Mouse (Mus musculus) heart, embryonic 12.5 days (tissue): ENCODE results near the gene Ndufa10. TPM values are rescaled to one million over a fixed set of nuclear protein-coding genes. Genes with fewer than 3 reads are reported as not detected.

Source experiments
- ATAC-seq: fragments of 200-750 bp; cut with Nextera tagmentation; 2 replicates; pipeline ENCODE4 v1.8.0; 2017; ENCODE audit warnings: moderate TSS enrichment, moderate library complexity; ENCODE audit not compliant: insufficient number of reproducible peaks, low FRiP score
- H3K27ac ChIP-seq: fragments of 300-500 bp; sonication (generic); 2 replicates; pipeline ENCODE4 v1.5.1; 2016; ENCODE audit warnings: mild to moderate bottlenecking, moderate library complexity; ENCODE audit not compliant: poor library complexity, severe bottlenecking
- H3K27me3 ChIP-seq: fragments of 300-500 bp; sonication (generic); replicated peaks from 2 replicates; pipeline ENCODE4 v1.6.1; 2016; ENCODE audit warnings: mild to moderate bottlenecking, moderate library complexity
- H3K36me3 ChIP-seq: fragments of 300-500 bp; sonication (generic); 2 replicates; pipeline ENCODE4 v1.6.1; 2016; ENCODE audit warnings: mild to moderate bottlenecking, moderate library complexity
- H3K4me1 ChIP-seq: fragments of 300-500 bp; sonication (generic); replicated peaks from 2 replicates; pipeline ENCODE4 v1.6.1; 2016; ENCODE audit warnings: mild to moderate bottlenecking
- H3K4me2 ChIP-seq: fragments of 300-500 bp; sonication (generic); 2 replicates; pipeline ENCODE4 v1.6.1; 2016; ENCODE audit warnings: mild to moderate bottlenecking, moderate library complexity
- H3K4me3 ChIP-seq: fragments of 300-500 bp; sonication (generic); 2 replicates; pipeline ENCODE4 v1.5.1; 2016; ENCODE audit warnings: mild to moderate bottlenecking
- H3K9ac ChIP-seq: fragments of 300-500 bp; sonication (generic); 2 replicates; pipeline ENCODE4 v1.6.1; 2016; ENCODE audit warnings: mild to moderate bottlenecking, moderate library complexity
- H3K9me3 ChIP-seq: fragments of 300-500 bp; sonication (generic); replicated peaks from 2 replicates; pipeline ENCODE4 v1.6.1; 2016; ENCODE audit warnings: mild to moderate bottlenecking, moderate library complexity
- WGBS: fragments of 180-500 bp; shearing (Covaris S2); methylation state at CpG from one replicate; pipeline ENCODE4 v1.1.7; 2016; 5-methylcytosine and 5-hydroxymethylcytosine counted together
- microRNA-seq: library from miRNA; unstranded; fragments of <30 nt; microRNA quantifications from one replicate; pipeline ENCODE4, GENCODE M21; 2017
- polyA plus RNA-seq: library from polyadenylated mRNA; unstranded; fragments of >200 nt; fragmentation: Nextera tagmentation; extraction: Ambion mirVana; gene quantifications from 2 replicates; pipeline ENCODE4 v1.2.1, GENCODE M21; 2016

Ndufa10 gene
- polyA plus RNA-seq, 1 experiment from 2014 or later = 406 TPM

GRCm38 (mm10) chr1:92430991-92431390, 42.7 kb downstream of the Ndufa10 start:
- ATAC-seq = no peak
- Histone ChIP-seq H3K9ac (no peak overlapping the region), H3K4me3 (no peak overlapping the region), H3K27me3 (no peaks in the 10 kb centered on the region), H3K4me2 (no peak overlapping the region), H3K4me1 (0 out of 2 replicates have a peak, but pooled peaks cover 2% of the 10 kb centered on the region), H3K36me3 (no peaks in the 10 kb centered on the region), H3K9me3 (peaks cover 6% of the 10 kb centered on the region; the same call in 1 of the 2 replicates), H3K27ac (no peak overlapping the region)
- 83% methylated on average over 1 of the region's 1 CpGs for WGBS

- Histone ChIP-seq H3K4me2 (no peak overlapping the region), H3K4me3 (no peak overlapping the region), H3K4me1 (no peaks in the 10 kb centered on the region), H3K27ac (no peak overlapping the region), H3K9me3 (peaks cover 9% of the 10 kb centered on the region; the same call in 1 of the 2 replicates), H3K36me3 (no peaks in the 10 kb centered on the region), H3K27me3 (no peaks in the 10 kb centered on the region; the same call in 1 of the 2 replicates), H3K9ac (no peak overlapping the region)
- no peak for ATAC-seq
- 65% methylated on average over 7 of the region's 7 CpGs for WGBS
Measured at GRCm38 (mm10) chr1:92424714-92425113, 48.9 kb downstream of the Ndufa10 start.

- no peak overlapping the region for H3K4me3 ChIP-seq
- no peak overlapping the region for H3K4me2 ChIP-seq
- WGBS = 78% methylated on average over 5 of the region's 5 CpGs
- ATAC-seq = no peak
- H3K27ac ChIP-seq = no peak overlapping the region
- H3K36me3 ChIP-seq = no peaks in the 10 kb centered on the region
- H3K9ac ChIP-seq = no peak overlapping the region
- no peaks in the 10 kb centered on the region for H3K4me1 ChIP-seq
- no peaks in the 10 kb centered on the region for H3K9me3 ChIP-seq
- no peaks in the 10 kb centered on the region for H3K27me3 ChIP-seq
Measured at GRCm38 (mm10) chr1:92405131-92405530, 68.5 kb downstream of the Ndufa10 start.

- H3K4me3 ChIP-seq = no peak overlapping the region
- no peak overlapping the region for H3K4me2 ChIP-seq
- H3K27me3 ChIP-seq = no peaks in the 10 kb centered on the region
- no peak for ATAC-seq
- H3K27ac ChIP-seq = no peak overlapping the region
- H3K4me1 ChIP-seq = peaks cover 19% of the 10 kb centered on the region
- 84% methylated on average over 2 of the region's 2 CpGs for WGBS
- H3K36me3 ChIP-seq = no peaks in the 10 kb centered on the region
- H3K9ac ChIP-seq = no peak overlapping the region
- H3K9me3 ChIP-seq = no peaks in the 10 kb centered on the region
Measured at GRCm38 (mm10) chr1:92400556-92400955, 73.1 kb downstream of the Ndufa10 start.

- no peak for ATAC-seq
Measured at GRCm38 (mm10) chr1:92398601-92399000, 75.1 kb downstream of the Ndufa10 start.

GRCm38 (mm10) chr1:92397511-92398051, 76.1 kb downstream of the Ndufa10 start:
- H3K4me2 ChIP-seq = no peak overlapping the region
- no peaks in the 10 kb centered on the region for H3K36me3 ChIP-seq
- no peak overlapping the region for H3K4me3 ChIP-seq
- H3K27ac ChIP-seq = no peak overlapping the region
- peaks cover 28% of the 10 kb centered on the region for H3K4me1 ChIP-seq
- H3K9me3 ChIP-seq = no peaks in the 10 kb centered on the region
- ATAC-seq = no peak
- H3K27me3 ChIP-seq = no peaks in the 10 kb centered on the region
- H3K9ac ChIP-seq = no peak overlapping the region
- 38% methylated on average over 12 of the region's 12 CpGs for WGBS

More at GRCm38 (mm10) chr1:92398601-92399000, 75.1 kb downstream of the Ndufa10 start:
- H3K27me3 ChIP-seq = no peaks in the 10 kb centered on the region
- no peaks in the 10 kb centered on the region for H3K36me3 ChIP-seq
- 10% methylated on average over 7 of the region's 7 CpGs for WGBS
- peaks cover 19% of the 10 kb centered on the region for H3K4me1 ChIP-seq
- no peak overlapping the region for H3K27ac ChIP-seq
- H3K4me3 ChIP-seq = no peak overlapping the region
- H3K9me3 ChIP-seq = no peaks in the 10 kb centered on the region
- H3K9ac ChIP-seq = no peak overlapping the region
- H3K4me2 ChIP-seq = no peak overlapping the region

- ATAC-seq = no peak
- 65% methylated on average over 3 of the region's 3 CpGs for WGBS
- no peak overlapping the region for H3K27ac ChIP-seq
Measured at GRCm38 (mm10) chr1:92394279-92394678, 79.4 kb downstream of the Ndufa10 start.

GRCm38 (mm10) chr1:92393166-92393565, 80.5 kb downstream of the Ndufa10 start:
- Histone ChIP-seq H3K27me3 (no peaks in the 10 kb centered on the region), H3K4me2 (no peak overlapping the region), H3K9me3 (no peaks in the 10 kb centered on the region), H3K4me1 (peaks cover 20% of the 10 kb centered on the region), H3K27ac (no peak overlapping the region), H3K9ac (no peak overlapping the region), H3K4me3 (no peak overlapping the region), H3K36me3 (no peaks in the 10 kb centered on the region)
- ATAC-seq = no peak
- WGBS = 60% methylated on average over 6 of the region's 6 CpGs

More at GRCm38 (mm10) chr1:92394279-92394678, 79.4 kb downstream of the Ndufa10 start:
- Histone ChIP-seq H3K4me3 (no peak overlapping the region), H3K36me3 (no peaks in the 10 kb centered on the region), H3K9ac (no peak overlapping the region), H3K4me1 (peaks cover 30% of the 10 kb centered on the region), H3K9me3 (no peaks in the 10 kb centered on the region), H3K4me2 (no peak overlapping the region), H3K27me3 (no peaks in the 10 kb centered on the region)

Small RNA genes within 50 kb of the gene (microRNA-seq; reads per million reads assigned to microRNA genes)
- 6.1 reads per million, percentile 19 among the genes with 10 or more reads in this experiment for gene Mir6900

Other genes with a start within 250 kb of the Ndufa10 start
- not detected in 2 replicates for gene Olfr1416, start 11.3 kb upstream of the Ndufa10 start, polyA plus RNA-seq
- gene Olfr1415, start 22.2 kb upstream of the Ndufa10 start, polyA plus RNA-seq = not detected in 2 replicates
- not detected in 2 replicates for gene Olfr1414, start 44.8 kb upstream of the Ndufa10 start, polyA plus RNA-seq
- gene Olfr1413, start 97.5 kb upstream of the Ndufa10 start, polyA plus RNA-seq = not detected in 2 replicates
- gene Olfr1412, start 111.9 kb upstream of the Ndufa10 start, polyA plus RNA-seq = not detected in 2 replicates
- not detected in 2 replicates for gene Olfr1411, start 120.6 kb upstream of the Ndufa10 start, polyA plus RNA-seq
- gene Olfr1410, start 131.9 kb upstream of the Ndufa10 start, polyA plus RNA-seq = not detected in 2 replicates
- gene Olfr12, start 143.9 kb upstream of the Ndufa10 start, polyA plus RNA-seq = not detected in 2 replicates
- gene Cops9, start 168.1 kb upstream of the Ndufa10 start, polyA plus RNA-seq = 348 and 375 TPM in 2 replicates
- gene Otos, start 175.0 kb upstream of the Ndufa10 start, polyA plus RNA-seq = not detected in 2 replicates